Mouse (Mus musculus) cerebellum, adult 11-12 months (tissue): Measurements from ENCODE around the gene Unc13b.

Source experiments
- DNase-seq: peaks from one replicate; pipeline ENCODE4 v3.0.0; 2022

The Unc13b gene

GRCm38 (mm10) chr4:43058753-43059654, at the start of gene Unc13b:
TSS of gene Unc13b (plus strand) at chr4:43058953.
- peak; percentile 88 for DNase-seq

- peak; percentile 79 for DNase-seq
Measured at GRCm38 (mm10) chr4:43010161-43011038, 48.4 kb upstream of the Unc13b start, which contains the start of gene Fancg. TSS of gene Fancg (minus strand) at chr4:43010506.

DNA sequence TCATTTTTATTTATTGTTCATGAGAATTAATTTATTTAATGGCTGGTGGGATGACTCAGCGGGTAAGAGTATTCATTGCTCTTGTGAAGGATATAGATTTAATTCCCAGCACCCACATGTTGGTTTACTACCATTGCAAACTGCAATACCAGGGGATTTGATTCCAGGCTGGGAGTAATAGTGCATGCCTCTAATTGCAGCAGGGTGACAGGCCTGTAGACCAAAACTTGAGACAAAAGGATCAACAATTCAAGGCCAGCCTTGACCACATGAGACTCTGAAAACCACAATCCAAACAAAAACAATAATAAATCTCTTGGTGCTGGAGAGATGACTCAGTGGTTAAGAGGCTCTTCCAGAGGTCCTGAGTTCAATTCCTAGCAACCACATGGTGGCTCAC, 46.7 kb upstream of the Unc13b start:
- no peak for DNase-seq

GRCm38 (mm10) chr4:43018156-43018555, 40.6 kb upstream of the Unc13b start:
- no peak for DNase-seq

GRCm38 (mm10) chr4:43019176-43019575, 39.6 kb upstream of the Unc13b start:
- no peak for DNase-seq

GRCm38 (mm10) chr4:43019641-43020465, 38.9 kb upstream of the Unc13b start:
- DNase-seq, result no peak

DNA sequence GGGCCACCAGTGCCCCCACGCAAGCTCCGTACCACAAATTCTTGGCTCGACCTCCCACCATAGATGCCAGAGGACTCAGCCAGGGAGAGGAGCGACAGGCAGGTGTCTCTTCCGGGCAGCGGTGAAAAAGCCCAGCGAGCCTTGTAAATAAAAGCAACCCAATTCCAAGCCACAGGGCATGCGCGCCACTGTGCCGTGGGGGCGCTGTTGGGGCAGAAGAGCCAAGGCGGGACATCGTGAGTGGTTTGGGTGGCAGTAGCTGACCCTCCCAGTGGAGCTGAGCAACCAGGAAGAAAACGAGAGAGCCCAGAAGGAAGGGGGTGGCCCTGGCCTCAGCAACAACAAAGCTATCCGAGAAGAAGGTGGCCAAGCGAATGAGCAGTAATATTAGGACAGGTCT, 37.9 kb upstream of the Unc13b start:
- no peak for DNase-seq

DNA sequence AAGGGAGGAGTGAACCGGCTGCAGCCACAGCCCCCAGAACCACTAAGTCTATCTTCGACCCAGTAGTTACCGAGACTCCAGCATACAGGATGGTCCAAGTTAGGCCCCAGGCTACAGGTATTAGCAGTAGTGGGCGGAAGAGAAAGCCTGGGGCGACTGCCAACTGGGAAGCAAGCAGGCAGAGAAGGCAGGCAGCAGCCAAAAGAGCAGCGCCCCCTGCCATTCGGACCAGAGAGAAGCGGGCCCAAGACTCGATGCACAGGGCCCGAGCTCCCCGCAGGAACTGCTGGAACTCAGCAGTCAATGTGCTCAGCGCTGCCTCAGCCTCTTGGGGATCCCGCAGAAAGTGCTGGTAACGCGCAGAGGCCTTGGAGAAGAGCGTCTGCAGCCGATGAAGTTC, 37.4 kb upstream of the Unc13b start:
- DNase-seq, result no peak

DNA sequence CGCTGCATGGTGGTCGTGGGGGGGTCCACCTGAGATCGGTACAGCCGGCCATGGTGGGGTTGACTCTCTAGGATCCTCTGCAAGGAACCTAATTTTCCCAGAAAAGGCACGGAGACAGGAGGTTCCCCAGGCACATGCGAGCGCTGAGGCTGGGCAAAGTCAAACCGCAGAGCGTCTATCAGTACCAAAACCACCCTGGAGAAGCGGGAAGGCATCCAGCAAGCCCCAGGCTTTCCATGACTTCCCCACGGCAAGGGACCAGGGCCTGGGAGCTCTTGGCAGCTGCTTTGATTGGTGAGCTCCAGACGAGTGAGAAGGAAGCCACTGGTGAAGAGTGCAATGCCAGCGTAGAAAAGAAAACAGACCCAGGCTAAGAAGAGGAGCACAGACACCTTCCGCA, 34.1 kb upstream of the Unc13b start:
- no peak for DNase-seq

DNA sequence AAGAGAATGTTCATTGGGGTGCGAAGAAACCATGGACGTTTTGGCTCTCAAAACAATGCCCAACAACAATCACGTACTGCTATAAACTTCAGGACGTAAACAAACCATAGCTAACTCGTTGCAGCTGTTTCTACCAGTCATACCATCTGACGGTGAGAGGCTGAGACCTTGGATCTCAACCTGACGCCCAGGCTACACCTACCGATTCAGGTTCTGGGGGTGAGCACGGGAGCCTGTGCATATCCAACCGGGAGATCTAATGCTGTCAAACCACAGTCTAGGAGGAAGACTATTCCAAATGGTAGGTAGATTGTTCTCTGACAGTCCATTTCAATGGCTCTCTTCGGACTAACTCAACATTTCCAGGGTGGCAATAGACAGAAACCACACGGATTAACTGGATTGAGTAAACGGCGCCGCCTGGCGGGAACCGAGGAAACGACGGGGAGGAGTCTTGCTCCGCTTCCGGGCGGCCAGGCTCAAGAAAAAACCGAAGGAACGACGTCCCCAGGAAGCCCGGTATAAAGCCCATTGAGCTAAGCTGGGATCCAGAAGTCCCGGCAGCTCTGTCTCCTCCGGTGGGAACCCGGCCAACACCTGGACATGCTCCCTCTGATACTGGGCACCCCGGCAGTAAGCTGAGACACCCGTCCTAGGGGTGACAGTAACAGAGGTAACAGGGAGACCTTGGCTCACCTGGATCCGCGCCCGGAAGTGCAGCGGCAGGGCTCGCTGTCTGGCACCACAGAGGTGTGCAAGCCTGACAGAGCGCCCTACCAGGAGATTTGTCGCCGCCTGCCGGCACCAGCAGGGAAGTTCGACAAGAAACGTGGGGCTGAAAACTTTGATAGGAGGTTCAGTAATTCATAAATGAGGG, 33.4 kb upstream of the Unc13b start, which contains the start of gene Pigo:
TSS of gene Pigo (minus strand) at position 736 of the 877 bp plus-strand sequence.
- DNase-seq, result peak; percentile 97

GRCm38 (mm10) chr4:43029121-43029520, 29.6 kb upstream of the Unc13b start:
- DNase-seq, result no peak

GRCm38 (mm10) chr4:43029749-43030148, 29.0 kb upstream of the Unc13b start:
- no peak for DNase-seq

DNA sequence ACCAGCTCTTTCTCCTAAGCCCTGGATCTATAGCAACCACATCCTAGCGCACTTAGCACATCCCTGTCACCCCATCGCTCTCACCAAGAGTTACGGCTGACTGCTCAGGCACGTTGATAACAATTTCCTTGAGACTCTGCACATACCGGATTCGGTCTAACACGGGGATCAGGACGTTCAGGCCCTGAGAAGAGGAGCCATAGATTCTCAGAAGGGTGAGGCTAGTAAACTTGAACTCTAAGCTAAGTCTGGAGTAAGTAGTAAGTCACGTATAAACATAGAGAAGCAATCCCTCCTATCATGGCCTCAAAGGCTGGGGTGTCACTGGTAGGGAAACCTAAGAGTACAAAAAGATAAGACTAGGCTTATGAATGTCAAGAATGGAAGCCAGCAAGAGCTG, 28.4 kb upstream of the Unc13b start:
- no peak for DNase-seq

GRCm38 (mm10) chr4:43030780-43031230, 27.9 kb upstream of the Unc13b start:
- no peak for DNase-seq

DNA sequence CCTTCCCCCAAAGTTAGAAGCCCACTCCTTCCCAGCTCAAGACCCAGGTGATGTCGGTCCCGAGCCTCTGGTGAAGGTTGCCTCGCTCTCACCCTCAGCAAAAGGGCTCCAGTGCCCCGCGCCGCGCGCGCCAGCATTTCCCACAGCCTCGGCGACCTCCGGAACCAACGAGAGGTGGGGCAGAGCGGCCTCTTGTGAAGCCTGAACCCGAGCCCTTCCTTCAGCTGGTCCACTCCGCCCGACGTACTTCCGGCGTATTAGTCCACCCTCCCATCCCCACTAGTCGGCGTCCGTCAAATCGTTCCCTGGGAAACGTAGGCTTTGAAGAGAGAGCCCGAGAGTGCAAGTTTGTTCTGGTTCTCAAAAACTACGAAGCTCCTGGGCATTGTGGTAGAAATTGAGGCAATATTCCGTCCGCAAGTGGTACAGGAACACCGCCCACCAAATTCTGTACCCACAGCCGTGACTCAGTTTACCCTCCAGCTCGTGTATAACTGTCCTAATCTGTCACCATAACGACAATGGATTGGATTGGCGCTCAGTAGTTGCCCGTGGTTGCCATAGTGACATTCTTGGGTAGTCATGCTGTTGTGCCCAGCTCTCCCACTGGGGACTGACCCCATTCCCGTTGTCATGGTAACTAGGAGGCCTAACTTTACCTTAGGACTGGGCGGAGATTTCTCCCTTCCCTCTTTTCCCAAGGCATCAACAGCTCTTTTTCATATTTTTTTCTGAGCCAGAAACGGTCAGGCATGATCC, 27.3 kb upstream of the Unc13b start, which contains the start of gene Stoml2:
TSS of gene Stoml2 (minus strand) at position 474 of the 759 bp plus-strand sequence.
- DNase-seq, result peak; percentile 95

- no peak for DNase-seq
Measured at GRCm38 (mm10) chr4:43032501-43032900, 26.3 kb upstream of the Unc13b start.

- no peak for DNase-seq
Measured at GRCm38 (mm10) chr4:43033481-43033880, 25.3 kb upstream of the Unc13b start.

DNA sequence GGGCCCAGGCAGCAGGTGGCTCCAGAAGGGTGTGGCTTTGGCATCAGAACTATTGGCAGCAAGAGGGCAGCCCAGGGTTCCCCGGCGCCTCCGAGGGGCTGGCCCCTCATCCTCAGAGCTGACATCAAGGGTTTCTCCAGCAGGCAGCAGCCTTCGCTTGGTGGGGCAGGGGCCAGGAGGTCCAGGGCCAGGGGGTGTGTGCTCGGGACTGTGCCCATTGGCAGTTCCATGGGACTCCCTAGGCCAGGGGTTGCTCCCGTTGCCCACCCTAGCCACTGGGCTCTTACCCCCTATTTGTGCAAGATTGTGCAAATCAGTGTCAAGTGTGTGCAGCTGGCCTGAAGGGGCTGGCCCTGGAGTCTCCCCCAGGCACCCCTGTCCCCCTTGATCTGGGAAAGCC, 22.9 kb upstream of the Unc13b start:
- DNase-seq, result no peak

DNA sequence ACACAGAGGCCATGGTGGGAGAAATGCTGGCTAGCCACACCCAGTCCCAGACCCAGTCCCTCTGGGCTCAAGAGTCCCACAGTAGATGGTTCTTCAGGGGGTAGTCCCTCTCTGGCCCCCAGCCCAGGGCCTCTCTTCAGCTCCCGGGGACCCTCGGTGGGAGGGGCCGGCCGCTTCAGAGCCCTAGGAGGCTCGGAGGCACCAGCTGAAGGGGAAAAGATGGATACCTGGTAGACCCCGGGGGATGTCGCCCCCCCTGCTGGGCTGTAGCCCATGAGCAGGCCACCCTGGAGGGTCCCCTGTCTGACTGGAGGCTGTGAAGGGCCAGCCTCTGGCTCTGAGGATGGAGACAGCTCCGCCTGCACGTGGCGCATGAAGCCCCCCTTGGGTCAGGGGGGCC, 22.4 kb upstream of the Unc13b start:
- peak; percentile 64 for DNase-seq

- peak; percentile 18 for DNase-seq
Measured at GRCm38 (mm10) chr4:43037860-43038566, 20.7 kb upstream of the Unc13b start.
